Mouse (Mus musculus) megakaryocyte, embryonic 14.5 days (primary cell): ENCODE data around the gene Lhpp.

Experiments
- FLI1 ChIP-seq: IDR thresholded peaks from 2 replicates; pipeline ENCODE4 v1.6.1; 2012; ENCODE audit warnings: low read length, inconsistent platforms, mixed read lengths
- GATA1 ChIP-seq: IDR thresholded peaks from 3 replicates; pipeline ENCODE4 v1.6.1; 2012; ENCODE audit warnings: mixed read lengths, low read length, inconsistent platforms, borderline replicate concordance

DNA sequence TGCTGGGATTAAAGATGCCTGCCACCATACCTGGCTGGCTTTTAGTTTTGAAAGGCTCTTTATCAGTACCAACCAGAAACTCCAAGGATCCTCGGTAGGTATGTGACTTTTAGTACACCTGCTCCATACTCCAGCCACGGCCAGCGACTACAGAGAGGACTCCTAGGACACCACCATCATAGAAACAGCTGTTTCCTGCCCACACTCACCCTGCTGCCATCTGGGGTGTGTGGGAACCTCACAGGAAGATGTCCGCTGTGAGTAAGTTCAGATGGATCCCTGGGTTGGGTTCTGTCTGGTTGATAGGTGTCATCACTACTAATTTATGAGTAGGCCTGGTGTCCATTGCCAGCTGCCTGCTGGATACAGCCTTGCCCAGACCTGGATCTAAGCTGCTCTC, 88.3 kb downstream of the Lhpp start:
- TF ChIP-seq GATA1 = no peak
- no peak for TF ChIP-seq FLI1
